Mouse (Mus musculus) right cerebral cortex, adult 18-20 months (tissue): ENCODE measurements around the gene Prr14.
"Not testable (repeated sequence)": the region's sequence is repeated elsewhere in the genome, so short reads cannot be mapped to it uniquely, and the experiment has no call there.

Experiments used
- DNase-seq: peaks from one replicate; pipeline ENCODE4 v3.0.0; 2022; ENCODE audit warnings: mixed read lengths

Gene Prr14

DNA sequence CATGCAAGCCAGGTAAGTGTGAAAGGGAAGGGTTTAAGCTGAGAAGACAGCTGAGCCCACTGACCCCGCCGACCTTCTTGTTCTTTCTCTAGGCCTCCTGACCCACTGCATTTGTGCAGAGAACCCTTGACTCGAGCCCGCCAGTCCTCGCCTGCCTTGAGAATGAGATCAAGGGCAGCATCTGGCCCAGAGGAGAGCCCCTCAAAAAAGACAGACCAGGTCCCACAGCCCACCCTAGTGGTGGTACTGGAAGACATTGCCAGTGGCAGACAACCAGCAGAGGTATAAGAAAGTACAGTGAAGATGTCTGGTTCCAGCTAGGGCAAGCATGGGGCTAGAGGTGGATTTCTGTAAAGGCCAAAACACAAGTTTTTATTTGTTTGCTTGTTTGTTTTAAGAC, 14.3 kb downstream of the Prr14 start:
- no peak for DNase-seq

DNA sequence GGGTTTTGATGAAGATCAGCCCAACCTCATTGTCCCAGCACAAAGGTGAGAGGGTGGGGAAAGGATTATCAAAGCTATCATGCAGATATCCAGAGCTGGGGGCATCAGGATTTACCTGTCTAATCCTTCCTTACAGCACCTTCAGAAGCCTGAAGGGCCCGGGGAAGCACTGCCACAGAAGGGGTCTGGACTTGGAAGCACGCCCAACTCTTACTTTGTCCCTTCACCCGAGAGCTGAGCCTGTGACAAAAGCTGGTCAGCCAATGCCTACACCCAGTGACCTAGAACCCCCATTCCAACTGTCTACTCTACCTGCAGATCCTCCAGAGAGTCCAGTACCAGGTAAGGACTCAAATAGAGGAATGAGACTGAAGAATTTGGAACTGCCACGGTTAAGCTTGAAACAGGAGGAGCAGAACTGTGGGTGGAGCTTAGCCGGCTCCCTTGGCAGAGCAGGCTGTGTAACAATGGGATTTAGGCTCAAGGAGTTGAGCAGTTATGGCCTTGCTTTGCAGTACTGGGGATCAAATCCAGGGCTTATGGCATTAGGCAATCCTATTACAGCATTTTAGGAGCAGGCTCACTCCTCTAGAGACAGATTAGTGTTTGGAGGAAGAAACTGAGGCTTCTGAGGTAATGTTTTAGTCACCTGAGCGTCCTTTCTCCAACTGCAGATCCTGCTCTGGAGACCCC, 15.1 kb downstream of the Prr14 start:
- DNase-seq: no peak

DNA sequence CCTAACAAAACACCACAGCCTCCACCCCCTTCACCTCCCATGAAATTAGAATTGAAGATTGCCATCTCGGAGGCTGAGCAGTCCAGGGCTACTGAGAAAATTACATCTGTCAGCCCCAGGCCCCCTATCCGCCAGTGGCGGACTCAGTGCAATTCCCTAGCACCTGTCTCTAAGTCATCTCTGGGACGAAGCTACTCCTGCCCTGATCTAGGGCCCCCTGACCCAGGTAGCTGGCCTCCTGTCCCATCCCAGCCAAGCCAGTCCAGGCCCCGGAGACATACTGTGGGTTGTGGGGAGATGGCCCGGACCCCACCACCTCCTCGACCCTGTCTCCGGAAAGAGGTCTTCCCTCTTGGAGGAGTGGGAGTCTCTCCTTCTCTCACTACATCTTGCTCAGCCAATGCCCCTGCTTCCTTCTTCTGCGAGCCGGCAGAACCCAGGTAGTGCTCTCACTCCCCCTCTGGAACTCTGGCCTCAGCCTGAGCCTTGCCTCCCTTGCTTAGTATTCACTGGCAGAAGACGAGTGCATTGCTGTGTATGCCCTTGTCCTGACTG, 15.9 kb downstream of the Prr14 start:
- DNase-seq: no peak

DNA sequence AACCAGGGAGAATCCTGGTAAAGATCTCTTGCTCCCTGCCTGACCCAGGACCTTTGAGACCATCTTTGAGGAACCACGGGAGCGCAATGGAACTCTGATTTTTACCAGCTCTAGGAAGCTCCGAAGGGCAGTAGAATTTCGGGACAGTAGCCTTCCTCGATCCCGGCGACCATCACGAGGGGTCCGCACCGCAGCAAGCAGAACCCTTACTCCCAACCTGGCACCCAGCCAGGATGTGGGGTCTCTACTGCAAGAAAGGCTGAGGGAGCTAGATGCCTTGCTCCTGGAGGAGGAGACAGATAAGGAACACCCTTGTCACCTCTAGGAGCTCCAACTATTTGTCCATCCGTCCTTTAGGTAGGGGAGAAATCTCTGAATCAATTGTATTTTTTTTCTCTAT, 16.9 kb downstream of the Prr14 start:
- no peak for DNase-seq

GRCm38 (mm10) chr7:127476855-127477254, 17.4 kb downstream of the Prr14 start:
- DNase-seq: no peak

GRCm38 (mm10) chr7:127477687-127478634, 18.6 kb downstream of the Prr14 start:
- peak; percentile 100 for DNase-seq

DNA sequence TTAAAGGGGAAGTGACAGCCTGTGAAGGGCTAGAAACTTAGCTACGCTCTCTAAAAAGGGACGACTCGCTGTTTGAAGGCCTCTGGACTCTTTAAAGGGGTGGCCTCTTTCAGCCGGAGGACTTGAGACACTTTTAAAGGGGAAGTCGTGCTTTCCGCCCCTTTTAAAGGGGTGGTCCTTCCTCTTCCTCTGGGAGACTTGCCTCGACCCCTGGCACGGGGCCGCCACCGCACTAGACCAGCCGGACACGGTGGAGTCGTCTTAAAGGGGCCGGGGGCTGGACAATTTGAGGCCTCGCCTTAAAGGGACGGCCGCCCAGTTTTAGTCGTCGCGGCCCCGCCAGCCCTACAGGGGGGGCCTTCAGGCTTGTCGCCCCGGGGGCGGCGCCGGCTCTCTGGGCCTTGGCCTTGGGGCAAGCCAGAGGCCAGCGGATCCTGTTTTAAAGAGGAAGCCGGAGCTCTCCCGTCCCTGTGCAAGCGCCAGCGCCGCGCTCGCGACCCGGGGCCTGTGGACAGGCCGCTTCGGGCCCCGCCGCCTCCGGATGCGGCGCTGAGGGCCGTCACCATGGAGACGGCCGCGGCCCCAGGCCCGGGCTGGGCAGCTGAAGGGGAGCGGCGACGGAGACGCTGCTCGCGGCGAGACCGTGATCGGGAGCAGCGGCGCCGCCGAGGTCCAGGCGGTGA, 19.4 kb downstream of the Prr14 start, which contains the start of gene Fbrs:
Gene Fbrs, plus strand, starts transcription at position 565 of the 683 bp plus-strand sequence.
- DNase-seq: peak; percentile 93

DNA sequence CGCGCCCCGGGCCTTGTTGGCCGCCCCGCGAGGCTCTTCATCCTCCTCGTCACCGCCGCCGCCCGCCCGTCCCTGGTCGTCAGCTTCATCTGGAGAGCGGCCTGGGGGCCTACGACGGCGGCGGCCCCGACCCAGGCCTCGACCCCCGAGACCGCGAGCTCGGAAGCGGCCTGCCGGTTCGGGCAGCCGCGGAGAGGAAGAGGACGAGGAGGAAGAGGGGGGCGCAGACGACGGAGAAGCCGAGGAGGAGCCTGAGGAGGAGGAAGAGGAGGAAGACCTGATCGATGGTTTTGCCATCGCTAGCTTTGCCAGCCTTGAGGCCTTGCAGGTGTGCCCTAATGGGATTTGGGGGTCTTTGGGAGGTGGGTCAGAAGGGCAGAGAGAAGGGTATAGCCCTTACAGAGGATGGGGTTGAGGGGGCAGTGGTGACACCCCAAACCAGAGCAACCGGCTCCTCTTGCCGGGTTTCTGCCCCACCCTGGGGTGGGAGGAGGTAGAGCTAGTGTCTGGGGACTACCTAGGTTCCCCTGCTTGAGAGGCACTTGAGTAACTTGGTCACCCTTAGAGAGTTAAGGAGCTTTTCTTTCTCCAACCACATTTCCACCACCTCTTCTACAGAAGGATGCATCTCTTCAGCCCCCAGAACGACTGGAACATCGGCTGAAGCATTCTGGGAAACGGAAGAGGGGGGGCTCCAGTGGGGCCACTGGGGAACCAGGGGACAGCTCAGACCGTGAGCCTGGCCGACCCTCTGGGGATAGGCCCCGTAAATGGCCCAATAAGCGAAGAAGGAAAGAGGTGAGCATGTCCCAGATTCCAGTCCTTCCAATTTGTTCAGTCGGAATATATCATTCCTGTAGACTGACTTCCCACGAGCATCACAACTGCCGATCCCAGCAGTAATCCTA, 20.2 kb downstream of the Prr14 start:
- DNase-seq: no peak

- no peak for DNase-seq
Measured at GRCm38 (mm10) chr7:127480321-127480720, 20.9 kb downstream of the Prr14 start.

- no peak for DNase-seq
Measured at GRCm38 (mm10) chr7:127485416-127485815, 26.0 kb downstream of the Prr14 start.

- not testable (repeated sequence) for DNase-seq
Measured at GRCm38 (mm10) chr7:127488364-127488763, 29.0 kb downstream of the Prr14 start.

- DNase-seq: no peak
Measured at GRCm38 (mm10) chr7:127489982-127490381, 30.6 kb downstream of the Prr14 start.

DNA sequence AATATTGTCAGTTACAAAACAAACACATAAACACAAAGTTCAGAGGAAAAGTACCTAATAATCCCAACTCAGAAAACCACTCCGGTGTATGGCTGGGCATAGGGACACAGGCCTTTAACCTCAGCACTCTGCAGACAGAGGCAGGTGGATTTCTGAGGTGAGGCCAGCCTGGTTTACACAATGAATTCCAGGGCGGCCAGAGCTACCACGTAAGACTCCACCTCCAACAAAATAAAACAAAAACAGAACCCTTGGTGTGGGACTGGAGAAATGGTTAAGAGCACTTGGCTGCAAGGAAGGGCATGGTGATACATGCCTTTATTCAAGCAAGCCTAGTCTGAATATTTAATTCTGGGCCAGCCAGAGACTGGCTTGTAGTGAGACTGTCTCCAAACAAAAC, 32.4 kb downstream of the Prr14 start:
- no peak for DNase-seq

DNA sequence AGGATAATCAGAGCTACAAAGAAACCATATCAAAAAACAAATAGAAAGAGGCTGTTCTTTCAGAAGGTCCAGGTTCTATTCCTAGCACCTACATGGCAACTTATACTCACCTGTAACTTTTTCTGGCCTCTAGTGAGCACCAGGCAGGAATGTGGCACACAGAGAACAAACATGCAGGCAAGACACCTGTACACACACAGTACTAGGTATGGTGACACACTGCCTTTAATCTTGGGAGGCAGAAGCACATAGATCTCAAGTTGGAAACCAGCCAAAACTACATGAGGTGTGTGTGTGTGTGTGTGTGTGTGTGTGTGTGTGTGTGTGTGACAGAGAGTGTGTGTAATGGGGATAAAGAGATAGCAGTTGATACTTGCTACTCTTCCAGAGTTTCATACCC, 35.2 kb downstream of the Prr14 start:
- DNase-seq: no peak

GRCm38 (mm10) chr7:127497382-127497781, 38.0 kb downstream of the Prr14 start:
- DNase-seq: no peak

- DNase-seq: no peak
Measured at GRCm38 (mm10) chr7:127498407-127498806, 39.0 kb downstream of the Prr14 start.

- no peak for DNase-seq
Measured at GRCm38 (mm10) chr7:127508291-127508690, 48.9 kb downstream of the Prr14 start.

GRCm38 (mm10) chr7:127509830-127510229, 50.4 kb downstream of the Prr14 start:
- DNase-seq: not testable (repeated sequence)

DNA sequence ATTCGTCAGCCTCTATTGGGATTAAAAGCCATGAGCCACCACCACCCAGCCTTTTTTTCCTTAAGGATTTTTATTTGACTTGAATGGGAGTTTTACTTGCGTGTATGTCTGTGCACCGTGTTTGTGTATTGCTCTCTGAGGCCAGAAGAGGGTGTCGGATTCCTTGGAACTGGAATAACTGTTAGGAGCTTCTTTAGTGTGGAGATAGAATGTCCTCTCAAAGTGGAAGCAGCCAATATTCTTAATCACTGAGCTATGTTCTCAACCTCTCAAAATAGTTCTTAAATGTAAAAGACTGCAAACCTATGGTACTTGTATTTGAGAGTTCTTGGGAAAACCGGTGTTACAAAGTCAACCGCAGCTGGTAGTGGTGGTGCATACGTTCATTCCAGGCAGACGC, 51.8 kb downstream of the Prr14 start:
- no peak for DNase-seq

- peak; percentile 96 for DNase-seq
Measured at GRCm38 (mm10) chr7:127511808-127512230, 52.4 kb downstream of the Prr14 start, which contains the start of gene Srcap. Gene Srcap (plus strand): TSS chr7:127511983.

DNA sequence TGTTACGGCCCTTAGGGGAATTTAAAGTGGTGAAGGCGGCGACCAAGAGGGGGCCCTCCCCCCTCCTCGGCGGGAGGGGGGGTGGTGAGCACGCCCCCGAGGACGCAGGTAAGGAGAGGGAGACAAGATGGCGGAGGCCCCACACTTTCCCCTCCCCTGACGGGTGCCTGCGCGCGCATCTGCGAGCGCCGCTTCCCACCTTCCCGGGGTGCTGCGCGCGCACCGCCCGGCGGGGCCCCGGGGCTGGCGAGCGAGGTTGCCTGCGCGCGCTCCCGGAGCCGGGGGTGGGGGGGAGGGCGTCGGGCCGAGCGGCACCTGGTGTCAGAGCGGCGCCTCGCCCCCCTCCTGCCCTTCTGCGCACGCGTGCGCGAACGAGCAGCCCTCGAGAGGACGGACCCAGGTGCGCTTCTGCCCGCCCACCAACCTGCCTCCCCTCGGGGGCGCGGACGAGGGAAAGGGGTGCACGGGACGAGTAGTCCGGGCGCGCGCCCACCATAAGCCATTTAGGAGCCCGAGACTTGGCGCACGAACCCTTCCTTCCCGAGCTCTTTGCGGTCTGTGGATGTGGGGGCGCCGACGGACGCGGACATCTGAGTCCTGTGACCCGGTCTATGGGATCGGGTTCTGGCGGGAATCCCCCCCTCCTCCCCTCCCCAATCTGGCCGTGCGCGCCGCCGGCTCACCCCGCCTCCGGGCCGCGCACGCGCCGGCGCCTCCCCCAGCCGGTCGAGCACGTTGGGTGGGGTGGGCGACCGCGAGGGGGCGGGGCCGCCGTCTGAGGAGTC, 53.0 kb downstream of the Prr14 start:
- peak; percentile 86 for DNase-seq
